Mouse (Mus musculus) A20 (cell line): ENCODE data around the gene Gm20388.

ENCODE experiments used
- DNase-seq: peaks from one replicate; pipeline ENCODE4 v3.0.0-alpha.2; 2011; ENCODE audit warnings: low read depth, low spot score

Gm20388 gene

GRCm38 (mm10) chr8:122954090-122954799 lies 3043.6 kb downstream of the Gm20388 start:
- no peak for DNase-seq

GRCm38 (mm10) chr8:122955195-122955594 lies 3044.6 kb downstream of the Gm20388 start:
- DNase-seq, result no peak

- DNase-seq, result no peak
Measured at GRCm38 (mm10) chr8:122955997-122956396, 3045.4 kb downstream of the Gm20388 start.

GRCm38 (mm10) chr8:122960323-122960722 lies 3049.7 kb downstream of the Gm20388 start:
- no peak for DNase-seq

- DNase-seq, result no peak
Measured at GRCm38 (mm10) chr8:122960932-122961331, 3050.3 kb downstream of the Gm20388 start.

- no peak for DNase-seq
Measured at GRCm38 (mm10) chr8:122961458-122961857, 3050.8 kb downstream of the Gm20388 start.

- no peak for DNase-seq
Measured at GRCm38 (mm10) chr8:122962046-122962445, 3051.4 kb downstream of the Gm20388 start.

- DNase-seq, result no peak
Measured at GRCm38 (mm10) chr8:122966638-122967037, 3056.0 kb downstream of the Gm20388 start.

- DNase-seq, result no peak
Measured at GRCm38 (mm10) chr8:122968145-122968544, 3057.5 kb downstream of the Gm20388 start.

GRCm38 (mm10) chr8:122969964-122970620 lies 3059.5 kb downstream of the Gm20388 start:
- DNase-seq, result no peak

- DNase-seq, result no peak
Measured at GRCm38 (mm10) chr8:122976046-122976445, 3065.4 kb downstream of the Gm20388 start.

GRCm38 (mm10) chr8:122979424-122979823 lies 3068.8 kb downstream of the Gm20388 start:
- no peak for DNase-seq

GRCm38 (mm10) chr8:122979865-122980509 lies 3069.3 kb downstream of the Gm20388 start:
- DNase-seq, result no peak

GRCm38 (mm10) chr8:122981646-122982045 lies 3071.0 kb downstream of the Gm20388 start:
- DNase-seq, result no peak

- no peak for DNase-seq
Measured at GRCm38 (mm10) chr8:122983178-122983942, 3072.7 kb downstream of the Gm20388 start.

- no peak for DNase-seq
Measured at GRCm38 (mm10) chr8:122984175-122984574, 3073.5 kb downstream of the Gm20388 start.

- no peak for DNase-seq
Measured at GRCm38 (mm10) chr8:122986501-122987184, 3076.0 kb downstream of the Gm20388 start.

GRCm38 (mm10) chr8:122987255-122987654 lies 3076.6 kb downstream of the Gm20388 start:
- DNase-seq, result no peak

- DNase-seq, result no peak
Measured at GRCm38 (mm10) chr8:122988955-122989354, 3078.3 kb downstream of the Gm20388 start.

- DNase-seq, result no peak
Measured at GRCm38 (mm10) chr8:122989976-122990375, 3079.3 kb downstream of the Gm20388 start.

- no peak for DNase-seq
Measured at GRCm38 (mm10) chr8:122991368-122991767, 3080.7 kb downstream of the Gm20388 start.
